9 mouse cellular contexts compared by ENCODE assay signal in the genomic region with DNA sequence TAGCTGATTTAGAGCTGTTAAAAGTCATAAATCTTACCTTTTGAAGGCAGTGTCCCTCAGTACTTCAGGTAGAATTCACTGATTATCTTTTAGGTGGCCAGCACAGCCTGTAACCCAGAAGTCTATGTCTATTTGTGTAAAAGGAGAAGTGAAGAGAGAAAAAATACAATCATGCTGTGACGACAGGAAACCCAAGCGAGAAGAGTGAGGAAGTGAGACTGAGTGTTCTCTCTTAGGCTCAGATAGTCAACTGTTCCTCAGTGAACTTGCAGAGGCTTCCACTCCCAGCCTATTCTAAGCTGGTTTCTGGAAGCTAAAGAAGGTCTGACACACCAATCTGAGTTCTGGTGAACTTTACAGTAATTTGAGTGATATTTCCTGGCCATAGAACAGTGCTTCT. TPM values are rescaled to one million over a fixed set of nuclear protein-coding genes. Genes with fewer than 3 reads are reported as not detected.
DNase-seq lines count a peak whose midpoint lies in the region; ATAC-seq and TF ChIP-seq lines count a peak whose summit lies in the region.
"Had no signal": no experiment of that assay in that cellular context is flagged by ENCODE, and none has a peak within 500 bp of the region (broad histone marks: within the 10 kb centered on the region; RNA-seq: fewer than 3 reads in every experiment).

A gene (minus strand): TSS at position 220 of the 400 bp plus-strand sequence.

- no peaks in the 10 kb centered on the region for H3K27me3 ChIP-seq in lung, embryonic 16.5 days (ENCODE audit: control insufficient read depth, insufficient read depth, low read depth, low read length)
- H3K27me3 ChIP-seq in forebrain, postnatal 0 days (ENCODE audit: insufficient read depth, low read length): no peaks in the 10 kb centered on the region

- peak; percentile 5 to 8 for DNase-seq in lung, adult 18-20 months
- no peak for DNase-seq in lung, postnatal 14 days
- DNase-seq in thymus, postnatal 0 days (ENCODE audit: low spot score): peak; percentile 41
- DNase-seq in embryo, embryonic 10 days (ENCODE audit: low spot score): no peak
- no peak for DNase-seq in right cerebral cortex, postnatal 25 days
- no peak for DNase-seq in forebrain, postnatal 0 days
- DNase-seq: retina, postnatal 1 day had no signal

- no peak for TF ChIP-seq CTCF in embryonic fibroblast, embryonic 13.5 days (IDR thresholded peaks at IDR 0.05; ENCODE audit: borderline replicate concordance, insufficient read depth, low read length)
- no peak for TF ChIP-seq CTCF in forebrain, postnatal 0 days (IDR thresholded peaks at IDR 0.05; ENCODE audit: low read depth)

- TF ChIP-seq POLR2A in embryonic fibroblast, embryonic 13.5 days (IDR thresholded peaks at IDR 0.05; ENCODE audit: low read depth, low read length): no peak

- no peak within 1 kb of the TSS for H3K4me3 ChIP-seq in embryonic fibroblast, embryonic 13.5 days (ENCODE audit: insufficient read depth, low read length)
- no peak within 1 kb of the TSS for H3K4me3 ChIP-seq in lung, embryonic 16.5 days (ENCODE audit: low read length)
- H3K4me3 ChIP-seq in forebrain, postnatal 0 days (ENCODE audit: low read depth, low read length): no peak within 1 kb of the TSS

- no peak within 1 kb of the TSS for H3K4me2 ChIP-seq in lung, embryonic 16.5 days (ENCODE audit: low read depth, low read length)
- H3K4me2 ChIP-seq in forebrain, postnatal 0 days (ENCODE audit: low read depth): no peak within 1 kb of the TSS

- peak within 1 kb of the TSS; percentile 78; the same call in 1 of the 2 replicates for H3K27ac ChIP-seq in embryonic fibroblast, embryonic 13.5 days (ENCODE audit: insufficient read depth, low read length)
- H3K27ac ChIP-seq in lung, embryonic 16.5 days (ENCODE audit: low read length): no peak within 1 kb of the TSS
- H3K27ac ChIP-seq in forebrain, postnatal 0 days (ENCODE audit: low read depth, low read length): no peak within 1 kb of the TSS

- H3K9me3 ChIP-seq in lung, embryonic 16.5 days (ENCODE audit: control insufficient read depth, low read length): no peaks in the 10 kb centered on the region
- no peaks in the 10 kb centered on the region for H3K9me3 ChIP-seq in forebrain, postnatal 0 days (ENCODE audit: low read length)

- 64% methylated on average over 2 of the region's 2 CpGs for WGBS in lung, embryonic 16.5 days
- 88% methylated on average over 2 of the region's 2 CpGs for WGBS in forebrain, postnatal 0 days

- H3K36me3 ChIP-seq in lung, embryonic 16.5 days (ENCODE audit: control insufficient read depth, insufficient read depth, low read length): no peaks in the 10 kb centered on the region
- no peaks in the 10 kb centered on the region for H3K36me3 ChIP-seq in forebrain, postnatal 0 days (ENCODE audit: insufficient read depth)

- H3K4me1 ChIP-seq in embryonic fibroblast, embryonic 13.5 days (ENCODE audit: control insufficient read depth, insufficient read depth, low read length): no peaks in the 10 kb centered on the region
- H3K4me1 ChIP-seq in lung, embryonic 16.5 days (replicated peaks; ENCODE audit: control insufficient read depth, insufficient read depth, low read length): no peaks in the 10 kb centered on the region
- no peaks in the 10 kb centered on the region for H3K4me1 ChIP-seq in forebrain, postnatal 0 days (ENCODE audit: insufficient read depth)

- ATAC-seq in lung, embryonic 16.5 days (ENCODE audit: low read depth): no peak
- no peak for ATAC-seq in forebrain, postnatal 0 days

- H3K9ac ChIP-seq in lung, embryonic 16.5 days (ENCODE audit: low read length): no peak within 1 kb of the TSS
- H3K9ac ChIP-seq in forebrain, postnatal 0 days: no peak within 1 kb of the TSS

RNA-seq across cellular contexts. Expression of the gene that starts here (rescaled TPM):
- 1.9 and 2.9 TPM in 2 replicates for polyA plus RNA-seq in embryonic fibroblast, embryonic 13.5 days (2011; ENCODE audit: insufficient read length, low read depth, missing spikeins)
- polyA plus RNA-seq in lung, embryonic 16.5 days (2015; fragmentation: Nextera tagmentation; extraction: Ambion mirVana): 10.3 and 10.5 TPM in 2 replicates
- polyA plus RNA-seq in thymus, postnatal 0 days (2015; fragmentation: Nextera tagmentation; extraction: Ambion mirVana): 146 and 152 TPM in 2 replicates
- 4.5 and 6.4 TPM in 2 replicates for total RNA-seq in forebrain, postnatal 0 days (2014; rRNA removed)
- polyA plus RNA-seq in forebrain, postnatal 0 days (2015; fragmentation: Nextera tagmentation; extraction: Ambion mirVana): 6.9 and 7.7 TPM in 2 replicates

Comparison
In these comparisons a context has a peak if more than half of its experiments do, and no peak if none do; other contexts are left out.
1. RNA of the gene that starts here (polyA plus RNA-seq): 146 to 152 TPM in thymus, postnatal 0 days; 10.3 to 10.5 TPM in lung, embryonic 16.5 days, 6.9 to 7.7 TPM in forebrain, postnatal 0 days and 1.9 to 2.9 TPM in embryonic fibroblast, embryonic 13.5 days; every median in the first group is over 10 times any median in the second.
2. DNase-seq: peak in lung, adult 18-20 months (2 of 2) and thymus, postnatal 0 days (single experiment); none in lung, postnatal 14 days (single experiment), embryo, embryonic 10 days (single experiment), right cerebral cortex, postnatal 25 days (single experiment) and forebrain, postnatal 0 days (single experiment).